Mouse (Mus musculus): ENCODE measurements around the gene Bend5. TPM values are rescaled to one million over a fixed set of nuclear protein-coding genes. Genes with fewer than 3 reads are reported as not detected.

The Bend5 gene
- polyA plus RNA-seq, 1 experiment from 2014 or later, result 42.0 TPM

- Histone ChIP-seq H3K27ac (ENCODE audit: low read length) (no peak overlapping the region; the same call in 1 of the 2 replicates), H3K36me3 (ENCODE audit: control insufficient read depth, insufficient read depth, low read length) (no peaks in the 10 kb centered on the region), H3K9me3 (ENCODE audit: control insufficient read depth, low read depth, low read length) (no peaks in the 10 kb centered on the region), H3K4me3 (ENCODE audit: low read depth, low read length) (no peak overlapping the region), H3K4me1 (ENCODE audit: control insufficient read depth, insufficient read depth, low read length) (no peaks in the 10 kb centered on the region), H3K27me3 (ENCODE audit: control insufficient read depth, insufficient read depth, low read length) (no peaks in the 10 kb centered on the region), H3K9ac (replicated peaks; ENCODE audit: low read depth, low read length) (no peak overlapping the region), H3K4me2 (replicated peaks; ENCODE audit: low read depth, low read length) (no peak overlapping the region)
- 46% methylated on average over 5 of the region's 5 CpGs for WGBS
- ATAC-seq (ENCODE audit: insufficient number of reproducible peaks, insufficient read depth, low FRiP score, low read depth), result no peak
These were observed 88.3 kb downstream of the Bend5 start for GRCm38 (mm10) chr4:111502965-111503727.

GRCm38 (mm10) chr4:111504952-111505351 lies 90.1 kb downstream of the Bend5 start:
- H3K27me3 ChIP-seq (ENCODE audit: control insufficient read depth, insufficient read depth, low read length), result no peaks in the 10 kb centered on the region
- no peak overlapping the region for H3K9ac ChIP-seq (replicated peaks; ENCODE audit: low read depth, low read length)
- WGBS, result 89% methylated on average over 2 of the region's 2 CpGs
- no peaks in the 10 kb centered on the region for H3K9me3 ChIP-seq (ENCODE audit: control insufficient read depth, low read depth, low read length)
- no peaks in the 10 kb centered on the region for H3K36me3 ChIP-seq (ENCODE audit: control insufficient read depth, insufficient read depth, low read length)
- no peak overlapping the region for H3K27ac ChIP-seq (ENCODE audit: low read length)
- no peak for ATAC-seq (ENCODE audit: insufficient number of reproducible peaks, insufficient read depth, low FRiP score, low read depth)
- H3K4me1 ChIP-seq (ENCODE audit: control insufficient read depth, insufficient read depth, low read length), result no peaks in the 10 kb centered on the region
- no peak overlapping the region for H3K4me3 ChIP-seq (ENCODE audit: low read depth, low read length)
- H3K4me2 ChIP-seq (replicated peaks; ENCODE audit: low read depth, low read length), result no peak overlapping the region

Data from stomach, embryonic 14.5 days (tissue).